Mouse (Mus musculus) forebrain, embryonic 15.5 days (tissue): ENCODE measurements around the gene Bend7. TPM values are rescaled to one million over a fixed set of nuclear protein-coding genes. Genes with fewer than 3 reads are reported as not detected.
A peak's percentile ranks its signal among the peaks of the same experiment; 100 is the strongest.

Experiments
- ATAC-seq: fragments of 200-750 bp; cut with Nextera tagmentation; replicated peaks from 2 replicates; pipeline ENCODE4 v1.8.0; 2017; ENCODE audit warnings: mild to moderate bottlenecking, moderate TSS enrichment, moderate library complexity
- H3K27ac ChIP-seq: fragments of 300-500 bp; sonication (generic); replicated peaks from 2 replicates; pipeline ENCODE4 v1.5.1; 2015; ENCODE audit warnings: mild to moderate bottlenecking, inconsistent platforms
- H3K27me3 ChIP-seq: fragments of 300-500 bp; sonication (generic); 2 replicates; pipeline ENCODE4 v1.6.1; 2015; ENCODE audit warnings: inconsistent platforms
- H3K36me3 ChIP-seq: fragments of 300-500 bp; sonication (generic); 2 replicates; pipeline ENCODE4 v1.6.1; 2015; ENCODE audit warnings: mild to moderate bottlenecking, inconsistent platforms
- H3K4me1 ChIP-seq: fragments of 300-500 bp; sonication (generic); 2 replicates; pipeline ENCODE4 v1.6.1; 2015; ENCODE audit warnings: inconsistent platforms
- H3K4me2 ChIP-seq: fragments of 300-500 bp; sonication (generic); replicated peaks from 2 replicates; pipeline ENCODE4 v1.6.1; 2015; ENCODE audit warnings: mild to moderate bottlenecking, inconsistent platforms
- H3K4me3 ChIP-seq: fragments of 300-500 bp; sonication (generic); 2 replicates; pipeline ENCODE4 v1.5.1; 2015; ENCODE audit warnings: mild to moderate bottlenecking, inconsistent platforms
- H3K9ac ChIP-seq: fragments of 300-500 bp; sonication (generic); replicated peaks from 2 replicates; pipeline ENCODE4 v1.6.1; 2015; ENCODE audit warnings: mild to moderate bottlenecking, inconsistent platforms
- H3K9me3 ChIP-seq: fragments of 300-500 bp; sonication (generic); 2 replicates; pipeline ENCODE4 v1.6.1; 2016; ENCODE audit warnings: inconsistent platforms
- WGBS: fragments of 180-500 bp; shearing (Covaris S2); methylation state at CpG from one replicate; pipeline ENCODE4 v1.1.7; 2015; ENCODE audit warnings: mixed read lengths; 5-methylcytosine and 5-hydroxymethylcytosine counted together
- polyA plus RNA-seq: library from polyadenylated mRNA; unstranded; fragments of >200 nt; fragmentation: Nextera tagmentation; extraction: Ambion mirVana; gene quantifications from 2 replicates; pipeline ENCODE4 v1.2.1, GENCODE M21; 2015

Gene Bend7
- 2.5 and 3.4 TPM in 2 replicates for polyA plus RNA-seq

DNA sequence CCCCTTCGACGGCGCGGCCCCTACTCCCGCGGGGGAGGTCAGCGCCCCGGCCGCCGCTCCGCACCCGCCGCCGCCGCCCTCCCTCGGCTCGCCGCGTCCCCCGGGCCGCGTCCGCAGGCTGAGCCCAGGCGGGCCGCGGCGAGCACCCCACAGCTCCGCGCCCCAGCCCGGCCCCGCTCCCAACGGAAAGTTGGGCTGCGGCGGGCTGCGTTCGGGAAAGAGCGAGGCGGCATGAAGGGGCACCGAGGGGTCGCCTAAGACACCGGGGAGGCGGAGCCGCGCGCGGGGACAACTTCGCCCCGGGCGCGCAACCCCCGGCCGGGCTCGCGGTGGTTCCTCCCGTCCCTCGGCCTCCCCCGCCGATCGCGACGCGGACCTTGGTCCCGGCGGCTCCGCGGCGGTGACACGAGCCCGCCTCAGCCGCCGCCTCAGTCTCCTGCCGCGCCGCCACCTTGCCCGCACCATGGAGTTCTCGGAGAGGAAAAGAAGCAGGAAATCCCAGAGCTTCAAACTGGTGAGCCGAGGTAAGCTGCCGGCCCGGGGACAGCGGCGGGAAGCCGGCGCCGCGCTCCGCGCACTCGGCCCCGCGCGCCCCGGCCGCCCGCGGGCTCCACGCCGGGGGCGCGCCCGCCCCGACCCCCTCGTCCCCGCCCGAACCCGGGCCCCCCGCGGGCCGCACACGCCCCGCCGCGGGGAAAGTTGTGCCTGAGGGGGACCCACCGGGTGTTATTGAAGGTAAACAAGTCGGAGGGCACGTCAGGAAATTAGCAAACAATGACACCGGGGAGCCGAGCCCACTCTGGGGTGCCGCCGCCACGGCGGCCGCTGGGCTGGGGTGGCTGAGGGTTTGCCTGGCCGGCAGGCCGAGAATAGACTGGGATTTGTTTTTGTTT, at the start of gene Bend7:
Gene Bend7, plus strand, starts transcription at position 63 of the 893 bp plus-strand sequence.
- peak within 1 kb of the TSS; percentile 68 for H3K9ac ChIP-seq
- under 1% methylated on average over 101 of the region's 124 CpGs for WGBS
- no peaks in the 10 kb centered on the region for H3K36me3 ChIP-seq

DNA sequence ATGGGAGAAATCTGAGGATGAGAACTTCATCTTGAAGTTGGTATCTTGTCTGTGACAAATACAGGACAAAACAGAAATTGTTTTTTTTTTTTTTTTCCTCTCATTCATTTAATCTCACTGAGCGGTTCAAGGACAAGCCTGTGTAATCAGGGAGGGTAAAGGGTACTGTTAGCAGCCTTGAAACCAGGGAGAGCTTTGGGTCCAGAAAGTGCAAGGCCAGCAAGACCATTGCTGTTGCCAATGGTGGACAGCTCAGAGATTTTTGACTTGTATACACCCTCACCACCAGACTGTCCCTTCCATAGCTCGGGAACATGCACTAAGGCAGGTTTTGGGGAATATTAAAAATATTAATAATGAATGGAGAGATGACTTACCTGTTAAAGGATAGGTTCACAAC, 49.0 kb upstream of the Bend7 start:
- Histone ChIP-seq H3K9ac (no peak overlapping the region), H3K9me3 (no peaks in the 10 kb centered on the region), H3K27me3 (no peaks in the 10 kb centered on the region), H3K4me3 (no peak overlapping the region), H3K27ac (no peak overlapping the region), H3K36me3 (no peaks in the 10 kb centered on the region), H3K4me2 (no peak overlapping the region), H3K4me1 (no peaks in the 10 kb centered on the region)
- WGBS = 74% methylated on average over 2 of the region's 2 CpGs
- ATAC-seq = no peak

More for the DNA sequence above, at the start of gene Bend7:
- Histone ChIP-seq H3K27ac (peak within 1 kb of the TSS; percentile 73), H3K4me2 (peak within 1 kb of the TSS; percentile 94), H3K4me1 (peaks cover 12% of the 10 kb centered on the region; the same call in 1 of the 2 replicates), H3K9me3 (no peaks in the 10 kb centered on the region), H3K27me3 (peaks cover 16% of the 10 kb centered on the region; the same call in 1 of the 2 replicates), H3K4me3 (peak within 1 kb of the TSS; percentile 84)
- peak; percentile 80 for ATAC-seq

DNA sequence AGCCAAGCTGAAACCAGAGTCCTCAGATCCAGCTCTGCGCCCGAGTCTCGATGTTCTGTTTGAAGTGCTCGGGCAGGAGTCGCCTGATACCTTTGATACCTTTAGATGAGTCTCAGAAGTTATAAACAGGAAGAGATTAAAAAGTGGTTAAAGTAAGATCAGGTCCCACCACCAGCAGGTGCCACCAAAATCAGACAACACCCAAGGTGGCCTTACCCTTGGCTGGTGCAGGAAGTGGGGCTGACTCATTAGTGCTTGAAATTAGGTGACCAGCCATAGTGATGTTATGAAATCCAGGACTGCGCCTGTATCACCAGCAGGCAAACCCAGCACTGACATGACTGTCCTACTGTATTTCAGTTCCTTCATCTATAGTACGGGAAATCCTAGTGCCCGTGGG, 47.9 kb upstream of the Bend7 start:
- no peak overlapping the region for H3K4me2 ChIP-seq
- H3K27me3 ChIP-seq = no peaks in the 10 kb centered on the region
- H3K36me3 ChIP-seq = no peaks in the 10 kb centered on the region
- H3K27ac ChIP-seq = no peak overlapping the region
- H3K4me3 ChIP-seq = no peak overlapping the region
- H3K9me3 ChIP-seq = no peaks in the 10 kb centered on the region
- no peaks in the 10 kb centered on the region for H3K4me1 ChIP-seq
- ATAC-seq = no peak
- WGBS = 94% methylated on average over 8 of the region's 8 CpGs
- no peak overlapping the region for H3K9ac ChIP-seq

DNA sequence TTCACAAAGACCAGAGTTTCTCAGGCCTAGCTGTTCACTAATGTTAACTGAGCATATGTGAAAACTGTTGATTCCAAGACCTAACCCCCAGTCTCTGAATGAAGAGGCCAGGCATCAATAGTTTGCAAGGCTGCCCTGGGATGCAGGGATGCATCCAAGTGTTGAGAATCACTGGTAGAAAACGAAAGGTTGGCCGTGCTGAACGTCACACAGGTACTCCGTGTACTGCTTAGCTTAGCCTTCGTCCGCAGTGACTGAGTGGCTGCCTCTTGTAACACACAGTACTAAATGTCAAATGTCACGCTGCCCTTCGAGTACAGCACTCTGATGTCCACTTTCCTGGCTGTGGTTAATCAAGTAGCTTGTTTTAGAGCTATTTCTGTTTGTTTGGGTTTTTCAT, 46.0 kb upstream of the Bend7 start:
- H3K27me3 ChIP-seq = no peaks in the 10 kb centered on the region
- no peaks in the 10 kb centered on the region for H3K36me3 ChIP-seq
- WGBS = 92% methylated on average over 8 of the region's 8 CpGs
- H3K4me2 ChIP-seq = no peak overlapping the region
- no peaks in the 10 kb centered on the region for H3K4me1 ChIP-seq
- no peak overlapping the region for H3K9ac ChIP-seq
- H3K27ac ChIP-seq = no peak overlapping the region
- H3K9me3 ChIP-seq = no peaks in the 10 kb centered on the region
- no peak for ATAC-seq
- no peak overlapping the region for H3K4me3 ChIP-seq

DNA sequence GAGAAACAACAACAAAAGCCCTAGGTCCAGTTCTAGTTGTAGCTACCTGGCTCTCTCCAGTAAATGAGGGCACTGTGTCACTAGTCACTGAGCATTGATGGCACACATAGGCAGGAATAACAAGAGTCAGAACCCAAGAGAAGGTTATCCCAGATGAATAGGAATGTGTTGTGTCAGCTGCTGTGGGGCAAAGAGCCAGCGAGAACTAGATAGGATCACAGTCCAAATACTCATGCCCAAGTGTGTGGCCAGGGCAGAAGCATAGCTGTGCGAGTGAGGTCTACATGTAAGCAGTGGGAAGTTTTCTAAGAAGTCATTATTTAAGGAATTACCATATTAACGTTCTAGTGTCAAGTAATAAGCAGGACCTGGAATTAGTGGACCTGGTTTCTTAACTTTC, 37.7 kb upstream of the Bend7 start:
- no peak for ATAC-seq
- H3K4me3 ChIP-seq = no peak overlapping the region
- H3K27me3 ChIP-seq = no peaks in the 10 kb centered on the region
- no peak overlapping the region for H3K9ac ChIP-seq
- H3K4me1 ChIP-seq = no peaks in the 10 kb centered on the region
- no peaks in the 10 kb centered on the region for H3K36me3 ChIP-seq
- H3K9me3 ChIP-seq = no peaks in the 10 kb centered on the region
- H3K27ac ChIP-seq = no peak overlapping the region
- H3K4me2 ChIP-seq = no peak overlapping the region
- 85% methylated on average over 3 of the region's 3 CpGs for WGBS

DNA sequence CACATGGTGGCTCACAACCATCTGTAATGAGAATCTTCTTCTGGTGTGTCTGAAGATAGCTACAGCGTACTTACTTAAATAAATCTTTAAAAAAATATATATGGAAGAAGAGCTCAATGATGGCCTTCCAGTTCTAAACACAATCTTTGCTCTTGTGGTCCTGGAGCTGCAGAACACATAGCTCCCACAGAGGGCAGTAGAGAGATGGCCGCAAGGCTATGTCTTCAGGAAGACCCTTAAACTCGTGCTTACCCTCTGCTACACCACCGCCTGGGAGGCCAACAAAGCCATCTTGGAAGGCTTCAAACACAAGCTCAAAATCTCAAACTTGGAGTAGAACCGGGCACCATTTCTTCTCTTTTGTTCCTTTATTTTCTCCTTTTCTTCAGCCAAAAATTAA, 6.4 kb upstream of the Bend7 start:
- Histone ChIP-seq H3K4me2 (no peak overlapping the region), H3K9ac (no peak overlapping the region), H3K4me1 (no peaks in the 10 kb centered on the region), H3K9me3 (no peaks in the 10 kb centered on the region), H3K27me3 (peaks cover 11% of the 10 kb centered on the region; the same call in 1 of the 2 replicates), H3K4me3 (no peak overlapping the region), H3K27ac (no peak overlapping the region), H3K36me3 (no peaks in the 10 kb centered on the region)
- WGBS = 53% methylated on average over 5 of the region's 5 CpGs
- no peak for ATAC-seq

DNA sequence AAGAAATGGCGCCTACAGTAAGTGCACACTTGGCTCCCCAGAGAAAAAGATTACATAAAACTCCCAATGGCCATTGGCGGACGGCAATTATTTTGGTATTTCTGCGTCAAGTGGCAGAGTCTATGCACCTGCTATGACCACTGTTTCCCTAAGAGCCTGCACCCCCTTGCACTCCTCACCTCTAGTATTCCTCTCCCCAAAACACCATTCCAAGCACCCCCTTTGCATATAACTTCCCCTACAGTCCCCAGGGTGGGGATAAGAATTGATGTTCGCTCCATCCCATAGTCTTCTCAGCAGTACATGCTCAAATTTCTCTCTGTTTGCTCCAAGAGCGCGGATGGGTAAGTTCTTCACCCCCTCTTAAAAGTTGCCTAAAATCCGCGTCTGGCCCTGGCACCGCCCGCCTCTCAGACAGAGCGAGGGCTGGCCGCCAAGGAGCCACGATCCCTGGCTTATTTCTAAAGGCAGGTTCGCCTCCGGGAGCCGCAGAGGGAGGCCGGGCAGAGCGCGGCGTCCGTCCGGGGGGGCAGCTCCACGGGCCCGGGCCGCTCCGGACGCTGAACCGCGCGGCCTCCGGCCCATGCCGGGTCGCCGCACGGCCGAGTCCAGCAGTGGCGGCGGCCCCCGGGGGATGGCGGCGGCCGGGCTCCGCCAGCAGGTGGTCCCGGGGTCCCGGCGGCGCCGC, 406 bp upstream of the Bend7 start:
- Histone ChIP-seq H3K27me3 (peaks cover 16% of the 10 kb centered on the region; the same call in 1 of the 2 replicates), H3K36me3 (no peaks in the 10 kb centered on the region), H3K9me3 (no peaks in the 10 kb centered on the region), H3K4me3 (peak overlapping the region; percentile 84), H3K9ac (peak overlapping the region; percentile 68), H3K4me1 (peaks cover 12% of the 10 kb centered on the region; the same call in 1 of the 2 replicates), H3K4me2 (peak overlapping the region; percentile 94), H3K27ac (no peak overlapping the region)
- WGBS = 4% methylated on average over 47 of the region's 49 CpGs
- peak; percentile 42 for ATAC-seq

DNA sequence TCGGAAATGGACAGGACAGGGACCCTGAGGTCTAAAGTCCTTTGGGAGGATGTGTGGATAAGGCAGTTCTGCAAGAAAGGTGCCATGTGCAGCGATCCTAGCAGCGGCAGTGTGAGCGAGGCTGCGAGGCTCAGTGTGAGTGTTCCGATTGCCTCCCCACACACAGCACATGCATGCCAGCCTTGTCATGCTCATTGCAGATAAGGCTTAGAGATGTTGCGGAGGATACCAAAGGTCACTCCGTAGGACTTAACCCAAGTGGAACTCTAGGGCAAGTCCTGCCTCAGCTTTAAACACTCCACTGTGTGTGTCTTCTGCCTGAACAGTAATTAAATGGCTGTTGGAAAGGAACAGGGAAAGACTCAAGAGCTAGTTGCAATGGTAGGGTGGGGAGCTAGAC, 5.5 kb downstream of the Bend7 start:
- no peaks in the 10 kb centered on the region for H3K36me3 ChIP-seq
- no peak overlapping the region for H3K4me3 ChIP-seq
- no peak overlapping the region for H3K9ac ChIP-seq
- ATAC-seq = no peak
- H3K4me1 ChIP-seq = peaks cover 6% of the 10 kb centered on the region; the same call in 1 of the 2 replicates
- 93% methylated on average over 8 of the region's 8 CpGs for WGBS
- H3K4me2 ChIP-seq = no peak overlapping the region
- no peak overlapping the region for H3K27ac ChIP-seq
- no peaks in the 10 kb centered on the region for H3K9me3 ChIP-seq
- H3K27me3 ChIP-seq = no peaks in the 10 kb centered on the region

DNA sequence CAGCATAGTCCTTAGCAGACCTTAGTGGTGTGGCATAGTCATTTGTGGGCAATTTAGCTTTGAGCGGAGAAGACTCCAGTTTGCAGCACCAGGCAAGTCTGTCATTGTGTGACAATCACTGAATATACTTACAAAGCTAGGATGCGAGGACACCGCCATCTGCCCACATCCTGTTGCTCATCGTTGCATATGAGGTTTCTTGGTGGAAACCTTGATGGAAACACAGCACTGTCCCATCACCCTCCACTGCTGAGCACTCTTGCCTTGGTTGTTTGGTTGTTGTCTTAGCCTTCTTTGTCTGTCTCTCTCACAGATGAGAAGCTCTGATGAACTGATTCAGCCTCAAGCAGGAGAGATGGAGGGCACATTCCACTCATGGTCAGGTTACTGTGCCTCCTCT, 12.5 kb downstream of the Bend7 start:
- Histone ChIP-seq H3K4me3 (no peak overlapping the region), H3K27me3 (no peaks in the 10 kb centered on the region), H3K9ac (no peak overlapping the region), H3K4me2 (no peak overlapping the region), H3K9me3 (no peaks in the 10 kb centered on the region), H3K4me1 (no peaks in the 10 kb centered on the region), H3K27ac (no peak overlapping the region), H3K36me3 (no peaks in the 10 kb centered on the region)
- no peak for ATAC-seq
- WGBS = 87% methylated on average over 4 of the region's 4 CpGs

DNA sequence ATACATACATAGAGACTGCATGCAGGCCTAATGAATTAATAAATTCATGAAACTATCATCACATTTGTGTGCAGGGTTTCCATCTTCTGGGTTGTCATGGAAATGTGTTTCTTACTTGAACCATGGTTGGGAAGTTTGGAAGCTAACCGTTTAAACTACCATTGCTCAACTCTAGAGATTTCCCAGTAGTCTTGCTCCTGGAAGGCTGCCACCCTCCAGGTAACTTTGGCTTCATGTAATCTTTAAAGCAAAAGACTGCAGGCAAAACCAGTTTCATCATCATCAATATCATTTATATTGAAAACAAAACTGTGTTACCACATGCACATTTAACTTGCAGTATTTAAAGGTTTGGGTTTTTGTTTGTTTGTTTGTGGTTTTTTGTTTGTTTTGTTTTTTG, 16.3 kb downstream of the Bend7 start:
- Histone ChIP-seq H3K9me3 (no peaks in the 10 kb centered on the region), H3K4me3 (no peak overlapping the region), H3K4me2 (no peak overlapping the region), H3K27me3 (no peaks in the 10 kb centered on the region), H3K9ac (no peak overlapping the region), H3K27ac (no peak overlapping the region), H3K36me3 (no peaks in the 10 kb centered on the region), H3K4me1 (no peaks in the 10 kb centered on the region)
- WGBS = 86% methylated on average over 1 of the region's 1 CpGs
- no peak for ATAC-seq

DNA sequence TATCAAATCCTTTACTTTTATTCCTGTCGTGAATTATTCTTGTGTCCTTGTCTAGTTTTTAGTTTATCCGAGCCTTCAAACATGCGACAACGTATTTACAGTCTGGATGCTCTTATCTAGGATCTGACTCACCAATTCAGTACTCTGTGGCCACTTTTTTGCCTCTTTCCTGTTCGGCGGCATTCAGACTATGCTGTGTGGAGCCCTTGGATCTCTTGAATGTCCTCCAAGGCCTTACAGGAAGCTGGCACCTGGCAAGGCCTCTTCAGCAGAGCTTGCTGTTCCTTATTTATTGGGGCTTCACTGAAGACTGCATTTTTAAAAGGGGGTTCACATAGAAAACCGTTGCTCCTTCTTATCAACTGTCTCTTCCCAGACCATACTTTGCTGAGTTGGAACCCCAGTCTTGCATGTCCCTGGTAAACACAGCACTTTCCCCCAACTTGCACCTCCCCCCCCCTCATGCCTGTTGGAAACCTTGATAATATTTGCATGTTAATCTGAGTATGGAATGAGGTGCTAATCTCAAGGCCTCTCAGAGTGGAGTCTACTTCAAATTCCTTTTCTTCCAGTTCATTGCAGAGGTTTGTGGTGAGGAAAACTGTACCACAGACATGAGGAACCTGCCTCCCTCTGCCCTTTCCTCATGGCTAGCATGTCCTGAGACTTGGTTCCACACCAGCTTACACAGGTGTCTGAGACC, 18.6 kb downstream of the Bend7 start:
- no peak for ATAC-seq
- H3K27me3 ChIP-seq = no peaks in the 10 kb centered on the region
- no peaks in the 10 kb centered on the region for H3K4me1 ChIP-seq
- no peak overlapping the region for H3K4me3 ChIP-seq
- no peaks in the 10 kb centered on the region for H3K9me3 ChIP-seq
- no peak overlapping the region for H3K27ac ChIP-seq
- H3K9ac ChIP-seq = no peak overlapping the region
- H3K4me2 ChIP-seq = no peak overlapping the region
- H3K36me3 ChIP-seq = no peaks in the 10 kb centered on the region
- 90% methylated on average over 7 of the region's 7 CpGs for WGBS

DNA sequence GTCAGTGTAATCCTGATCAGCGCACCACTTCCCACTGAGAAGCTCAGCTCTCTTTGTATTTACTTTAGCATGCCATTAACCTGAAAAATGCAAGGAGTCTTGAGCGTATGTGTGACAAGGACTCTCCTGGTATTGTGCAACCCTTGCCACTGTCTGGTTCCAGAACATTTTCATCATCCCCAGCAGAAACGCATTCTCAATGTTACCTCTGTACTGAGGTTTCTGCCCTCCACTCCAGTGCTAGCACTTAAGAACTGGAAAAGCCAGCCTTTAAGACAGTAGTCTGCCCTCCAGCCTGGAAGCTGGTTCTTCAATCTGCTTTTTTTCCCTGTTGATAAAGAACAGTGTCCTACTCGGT, 19.1 kb downstream of the Bend7 start:
- H3K4me2 ChIP-seq = no peak overlapping the region
- H3K27ac ChIP-seq = no peak overlapping the region
- H3K4me1 ChIP-seq = no peaks in the 10 kb centered on the region
- H3K9me3 ChIP-seq = no peaks in the 10 kb centered on the region
- H3K27me3 ChIP-seq = no peaks in the 10 kb centered on the region
- H3K36me3 ChIP-seq = no peaks in the 10 kb centered on the region
- no peak overlapping the region for H3K4me3 ChIP-seq
- 90% methylated on average over 4 of the region's 4 CpGs for WGBS
- H3K9ac ChIP-seq = no peak overlapping the region
- ATAC-seq = no peak
